Mouse (Mus musculus): ENCODE measurements around the gene D430041D05Rik.

DNA sequence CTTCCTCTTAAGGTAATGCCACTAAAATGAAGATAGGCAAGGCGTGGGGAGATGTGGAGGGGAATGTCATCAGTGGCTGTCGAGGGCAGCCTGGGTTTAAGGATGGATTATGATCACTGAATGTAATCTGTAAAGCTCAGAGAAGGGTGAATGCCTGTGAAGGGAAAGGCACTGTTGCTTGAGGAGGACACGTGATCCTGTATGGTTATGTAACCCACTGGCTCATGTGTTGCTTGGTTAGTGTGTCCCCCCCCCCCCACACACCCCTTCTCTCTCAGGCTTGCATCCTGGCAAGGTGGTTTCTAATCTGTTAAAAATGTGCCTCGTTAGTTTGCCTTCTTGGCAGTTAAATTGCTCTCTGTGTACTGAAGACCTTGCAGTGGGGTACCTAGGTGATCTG lies 173.7 kb downstream of the D430041D05Rik start:
- TF ChIP-seq GATA1 (IDR thresholded peaks at IDR 0.05; ENCODE audit: low read length) (no peak), TAL1 (IDR thresholded peaks at IDR 0.05; ENCODE audit: low read length) (no peak)

Measured in erythroblast, embryonic 14.5 days (primary cell).